Mouse (Mus musculus) midbrain, embryonic 16.5 days (tissue): Measurements from ENCODE around the gene Nrros. TPM values are rescaled to one million over a fixed set of nuclear protein-coding genes. Genes with fewer than 3 reads are reported as not detected.

Experiments used
- ATAC-seq: fragments of 200-750 bp; cut with Nextera tagmentation; 2 replicates; pipeline ENCODE4 v1.8.0; 2017; ENCODE audit warnings: moderate TSS enrichment
- H3K27ac ChIP-seq: fragments of 300-500 bp; sonication (generic); 2 replicates; pipeline ENCODE4 v1.5.1; 2014; ENCODE audit warnings: mild to moderate bottlenecking, low read length, mixed read lengths
- H3K27me3 ChIP-seq: fragments of 300-500 bp; sonication (generic); 2 replicates; pipeline ENCODE4 v1.6.1; 2014; ENCODE audit warnings: low read depth, low read length, mixed read lengths; ENCODE audit not compliant: control insufficient read depth, insufficient read depth
- H3K36me3 ChIP-seq: fragments of 300-500 bp; sonication (generic); 2 replicates; pipeline ENCODE4 v1.6.1; 2014; ENCODE audit warnings: mild to moderate bottlenecking, low read length, moderate library complexity, mixed read lengths; ENCODE audit not compliant: control insufficient read depth, insufficient read depth
- H3K4me1 ChIP-seq: fragments of 300-500 bp; sonication (generic); 2 replicates; pipeline ENCODE4 v1.6.1; 2014; ENCODE audit warnings: mild to moderate bottlenecking, low read length, mixed read lengths; ENCODE audit not compliant: control insufficient read depth, insufficient read depth
- H3K4me2 ChIP-seq: fragments of 300-500 bp; sonication (generic); 2 replicates; pipeline ENCODE4 v1.6.1; 2014; ENCODE audit warnings: mild to moderate bottlenecking, low read length, mixed read lengths
- H3K4me3 ChIP-seq: fragments of 300-500 bp; sonication (generic); 2 replicates; pipeline ENCODE4 v1.5.1; 2014; ENCODE audit warnings: low read depth, mild to moderate bottlenecking, low read length, moderate library complexity, mixed read lengths
- H3K9ac ChIP-seq: fragments of 300-500 bp; sonication (generic); 2 replicates; pipeline ENCODE4 v1.6.1; 2014; ENCODE audit warnings: low read depth, low read length, mixed read lengths
- H3K9me3 ChIP-seq: fragments of 300-500 bp; sonication (generic); replicated peaks from 2 replicates; pipeline ENCODE4 v1.6.1; 2014; ENCODE audit warnings: mild to moderate bottlenecking, low read length, mixed read lengths; ENCODE audit not compliant: control insufficient read depth, poor library complexity, severe bottlenecking
- WGBS: fragments of 180-500 bp; shearing (Covaris S2); extraction: QIAGEN DNeasy Blood & Tissue Kit; methylation state at CpG from one replicate; pipeline ENCODE4 v1.1.7; 2014; 5-methylcytosine and 5-hydroxymethylcytosine counted together
- polyA plus RNA-seq: library from polyadenylated mRNA; unstranded; fragments of >200 nt; fragmentation: Nextera tagmentation; extraction: Ambion mirVana; gene quantifications from 2 replicates; pipeline ENCODE4 v1.2.1, GENCODE M21; 2015

Gene Nrros
- polyA plus RNA-seq, 1 experiment from 2014 or later, result 6.7 TPM

DNA sequence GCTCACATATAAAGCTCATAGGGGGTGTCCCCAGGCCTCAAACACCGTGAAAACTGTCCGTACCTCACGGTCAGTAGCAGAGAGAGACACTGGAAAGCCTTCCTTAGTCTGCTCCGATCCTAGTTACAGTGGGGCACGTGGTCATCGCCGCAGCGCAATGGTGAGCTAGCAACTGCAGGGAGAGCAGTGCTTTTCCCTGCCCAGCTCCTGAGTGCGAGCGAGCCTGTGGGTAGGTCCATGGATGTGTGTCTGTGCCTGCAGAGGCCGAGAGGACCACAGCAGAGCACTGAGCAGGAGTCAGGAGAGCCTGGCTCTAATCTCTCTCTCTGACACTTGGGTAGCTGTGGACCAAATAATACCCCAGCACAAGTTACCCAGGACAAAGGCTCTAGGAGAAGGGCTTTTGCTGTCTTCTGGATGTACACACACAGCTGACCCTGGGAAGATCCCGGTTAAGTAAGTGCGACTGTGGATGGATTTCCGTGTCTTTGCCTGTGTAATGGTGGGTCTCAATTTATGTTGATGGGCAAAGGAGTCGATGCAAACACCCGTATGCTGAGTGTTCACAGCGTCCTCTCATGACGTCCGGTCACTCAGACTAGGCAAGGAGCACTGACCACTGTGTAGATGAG is 882 bp downstream of the Nrros start:
- H3K4me2 ChIP-seq, result no peak overlapping the region

DNA sequence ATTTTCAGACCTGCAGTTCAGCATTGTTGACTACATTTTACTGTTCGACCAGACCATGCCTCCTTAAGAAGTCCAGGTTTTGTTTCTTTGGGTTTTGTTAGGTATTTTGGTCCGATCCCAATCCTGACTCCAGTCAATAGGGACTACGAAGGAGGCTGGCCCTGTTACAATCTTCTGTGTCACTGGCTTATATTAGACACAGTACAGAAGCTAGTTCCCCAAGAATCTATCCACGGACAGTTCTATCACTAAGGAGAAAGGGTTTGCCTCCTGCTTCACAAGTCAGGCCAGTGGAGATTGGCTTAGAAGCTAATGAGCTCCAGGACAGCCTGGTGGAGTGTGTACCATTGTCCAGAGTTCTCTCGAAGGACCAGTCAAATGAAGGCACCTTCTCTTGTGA is 1.5 kb downstream of the Nrros start:
- H3K4me2 ChIP-seq, result no peak overlapping the region
- H3K9me3 ChIP-seq, result no peaks in the 10 kb centered on the region
- peaks cover 4% of the 10 kb centered on the region; the same call in 1 of the 2 replicates for H3K4me1 ChIP-seq
- no peak overlapping the region for H3K4me3 ChIP-seq
- H3K9ac ChIP-seq, result no peak overlapping the region
- H3K36me3 ChIP-seq, result no peaks in the 10 kb centered on the region
- peaks cover 4% of the 10 kb centered on the region; the same call in 1 of the 2 replicates for H3K27me3 ChIP-seq
- no peak overlapping the region for H3K27ac ChIP-seq
- ATAC-seq, result no peak
- 86% methylated on average over 5 of the region's 5 CpGs for WGBS

More for the DNA sequence above, 882 bp downstream of the Nrros start:
- H3K9me3 ChIP-seq, result no peaks in the 10 kb centered on the region
- H3K36me3 ChIP-seq, result no peaks in the 10 kb centered on the region
- no peak overlapping the region for H3K27ac ChIP-seq
- H3K4me1 ChIP-seq, result peaks cover 4% of the 10 kb centered on the region; the same call in 1 of the 2 replicates
- H3K4me3 ChIP-seq, result no peak overlapping the region
- ATAC-seq, result no peak
- H3K9ac ChIP-seq, result no peak overlapping the region
- H3K27me3 ChIP-seq, result peaks cover 4% of the 10 kb centered on the region; the same call in 1 of the 2 replicates
- WGBS, result 72% methylated on average over 19 of the region's 19 CpGs

DNA sequence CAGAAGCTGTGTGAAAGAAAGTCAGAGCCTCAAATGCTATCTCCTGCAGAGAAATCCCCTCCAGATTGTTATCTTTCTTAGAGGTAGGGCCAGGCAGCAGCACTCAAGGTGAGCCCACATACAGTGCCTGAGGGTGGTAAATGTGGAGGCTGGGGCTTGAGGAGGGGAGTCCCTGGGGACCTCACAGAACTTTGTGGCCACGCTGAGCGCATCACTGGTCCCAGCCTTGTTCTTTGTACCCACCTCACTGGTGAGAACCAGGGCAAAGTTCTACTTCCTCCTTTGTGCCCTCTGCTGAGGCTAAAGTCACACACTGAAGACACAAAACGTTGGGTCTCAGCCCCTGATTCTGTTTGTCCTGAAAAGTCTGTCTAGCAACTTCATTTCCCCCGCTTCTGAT is 2.0 kb downstream of the Nrros start:
- ATAC-seq, result no peak
- Histone ChIP-seq H3K4me1 (peaks cover 4% of the 10 kb centered on the region; the same call in 1 of the 2 replicates), H3K36me3 (no peaks in the 10 kb centered on the region), H3K4me3 (no peak overlapping the region), H3K27me3 (peaks cover 4% of the 10 kb centered on the region; the same call in 1 of the 2 replicates), H3K9me3 (no peaks in the 10 kb centered on the region), H3K9ac (no peak overlapping the region), H3K4me2 (no peak overlapping the region), H3K27ac (no peak overlapping the region)
- WGBS, result 75% methylated on average over 4 of the region's 4 CpGs

DNA sequence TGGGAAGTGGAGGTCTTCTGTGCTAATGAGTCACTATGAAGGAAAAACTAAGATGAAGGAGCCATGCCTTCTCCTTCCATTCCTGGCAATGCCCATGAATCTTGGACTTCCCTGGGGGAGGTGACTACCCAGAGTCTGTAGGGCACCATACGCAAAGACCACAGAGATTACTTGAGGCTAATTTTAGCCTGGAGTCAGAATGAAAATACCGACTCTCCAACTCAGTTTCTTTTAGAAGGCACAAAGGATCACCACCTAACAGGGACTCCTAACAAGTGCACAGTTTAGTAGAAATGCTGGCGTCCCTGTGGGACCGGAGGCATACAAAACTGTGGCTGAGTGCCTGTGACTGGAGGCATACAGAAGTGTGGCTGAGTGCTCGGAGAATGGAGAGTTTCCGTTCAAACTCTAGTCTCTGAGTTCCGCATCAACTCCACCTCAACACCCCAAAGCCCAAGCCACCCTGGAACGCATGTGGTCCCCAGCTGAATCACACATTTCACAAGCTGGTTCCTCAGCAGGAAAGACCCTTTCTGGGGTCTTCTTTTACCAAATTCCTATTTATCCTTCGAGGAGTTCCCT is 4.6 kb downstream of the Nrros start:
- peaks cover 4% of the 10 kb centered on the region; the same call in 1 of the 2 replicates for H3K27me3 ChIP-seq
- H3K4me1 ChIP-seq, result peaks cover 4% of the 10 kb centered on the region; the same call in 1 of the 2 replicates
- H3K9me3 ChIP-seq, result no peaks in the 10 kb centered on the region
- no peak overlapping the region for H3K27ac ChIP-seq
- H3K4me3 ChIP-seq, result no peak overlapping the region
- ATAC-seq, result no peak
- H3K36me3 ChIP-seq, result no peaks in the 10 kb centered on the region
- no peak overlapping the region for H3K4me2 ChIP-seq
- H3K9ac ChIP-seq, result no peak overlapping the region
- WGBS, result 92% methylated on average over 9 of the region's 9 CpGs

DNA sequence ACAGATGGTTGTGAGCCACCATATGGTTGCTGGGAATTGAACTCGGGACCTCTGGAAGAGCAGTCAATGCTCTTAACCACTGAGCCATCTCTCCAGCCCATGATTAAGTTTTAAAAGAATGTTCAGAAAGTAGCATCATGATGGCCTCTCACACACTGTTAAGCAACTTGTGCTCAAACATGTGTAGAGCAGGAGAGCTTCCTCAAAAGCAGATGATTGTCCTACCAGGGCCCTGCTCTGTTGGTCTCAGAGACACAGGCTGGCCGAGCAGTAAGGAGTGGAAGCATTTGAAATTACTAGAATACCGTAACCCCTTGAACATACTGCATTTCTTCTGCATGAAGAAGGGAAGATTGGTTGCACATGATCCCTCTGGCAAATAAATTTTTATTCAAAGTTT is 6.4 kb downstream of the Nrros start:
- H3K4me3 ChIP-seq, result no peak overlapping the region
- H3K36me3 ChIP-seq, result no peaks in the 10 kb centered on the region
- no peak overlapping the region for H3K9ac ChIP-seq
- 98% methylated on average over 3 of the region's 3 CpGs for WGBS
- H3K4me2 ChIP-seq, result no peak overlapping the region
- no peak overlapping the region for H3K27ac ChIP-seq
- H3K27me3 ChIP-seq, result no peaks in the 10 kb centered on the region
- H3K4me1 ChIP-seq, result no peaks in the 10 kb centered on the region
- no peaks in the 10 kb centered on the region for H3K9me3 ChIP-seq
- ATAC-seq, result no peak

DNA sequence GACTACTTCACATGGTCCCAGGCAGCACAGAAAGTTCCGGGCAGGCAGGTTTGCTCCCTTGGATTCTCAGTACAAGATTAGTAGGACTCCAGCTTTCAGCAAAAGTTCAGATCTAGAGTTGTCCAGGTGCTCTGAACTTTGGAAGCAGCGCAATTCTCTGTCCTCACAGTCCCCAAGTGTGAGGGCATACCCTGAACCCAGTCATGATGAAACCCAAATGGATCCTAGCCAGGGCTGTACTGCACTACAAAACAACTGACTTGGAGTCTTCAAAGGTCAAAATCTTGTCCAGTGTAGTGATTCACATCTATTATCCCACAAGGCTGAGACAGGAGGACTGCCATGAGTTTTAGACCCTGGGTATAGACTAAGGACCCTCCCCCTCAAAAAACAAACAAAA is 8.0 kb downstream of the Nrros start:
- Histone ChIP-seq H3K27ac (no peak overlapping the region), H3K4me2 (no peak overlapping the region), H3K27me3 (no peaks in the 10 kb centered on the region), H3K9ac (no peak overlapping the region), H3K9me3 (no peaks in the 10 kb centered on the region), H3K4me1 (no peaks in the 10 kb centered on the region), H3K36me3 (no peaks in the 10 kb centered on the region), H3K4me3 (no peak overlapping the region)
- no peak for ATAC-seq
- 74% methylated on average over 2 of the region's 2 CpGs for WGBS

DNA sequence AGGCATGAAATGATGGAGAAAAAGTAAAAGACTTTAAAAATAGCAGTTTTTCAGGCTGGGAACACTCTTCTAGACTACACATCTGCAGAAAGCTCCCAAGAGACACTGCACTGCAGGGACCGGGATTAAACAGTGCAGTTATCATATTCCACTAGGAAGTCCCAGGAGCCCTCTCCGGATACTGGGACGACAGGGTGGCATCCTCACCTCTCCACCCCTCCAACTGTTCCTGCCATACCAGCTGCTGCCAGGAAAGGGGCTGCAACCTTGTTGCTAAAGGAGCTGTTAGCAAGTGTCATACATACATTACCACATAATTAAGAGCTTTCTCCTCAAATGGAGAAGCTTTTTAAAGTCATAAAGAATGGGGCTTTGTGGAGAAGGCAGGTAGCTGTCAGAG is 8.7 kb downstream of the Nrros start:
- no peak for ATAC-seq
- no peak overlapping the region for H3K27ac ChIP-seq

DNA sequence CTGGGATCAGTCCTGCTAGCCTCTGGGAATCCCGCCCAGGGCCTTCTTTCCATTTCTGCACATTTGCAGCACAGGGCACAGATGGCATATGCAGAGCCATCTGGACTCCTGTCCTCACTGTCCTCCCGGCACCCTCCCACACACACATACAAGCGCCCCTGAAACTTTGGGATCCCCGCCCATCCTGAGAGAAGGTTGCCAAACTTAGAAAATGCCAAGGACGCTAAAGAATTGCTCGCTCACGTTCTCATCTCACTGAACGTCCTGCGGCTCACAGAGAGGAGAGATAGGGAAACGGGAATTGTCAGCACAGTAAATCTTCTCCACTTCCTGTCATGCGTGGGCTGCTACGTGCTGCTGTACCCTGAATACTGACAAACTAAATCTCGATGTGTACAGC is 11.0 kb downstream of the Nrros start:
- Histone ChIP-seq H3K4me1 (no peaks in the 10 kb centered on the region), H3K4me3 (no peak overlapping the region), H3K27ac (no peak overlapping the region), H3K9ac (no peak overlapping the region), H3K9me3 (no peaks in the 10 kb centered on the region), H3K36me3 (no peaks in the 10 kb centered on the region), H3K27me3 (no peaks in the 10 kb centered on the region), H3K4me2 (no peak overlapping the region)
- WGBS, result 80% methylated on average over 13 of the region's 13 CpGs
- no peak for ATAC-seq

More for the DNA sequence above, 8.7 kb downstream of the Nrros start:
- Histone ChIP-seq H3K4me2 (no peak overlapping the region), H3K9ac (no peak overlapping the region), H3K36me3 (no peaks in the 10 kb centered on the region), H3K4me1 (no peaks in the 10 kb centered on the region), H3K27me3 (no peaks in the 10 kb centered on the region), H3K4me3 (no peak overlapping the region), H3K9me3 (no peaks in the 10 kb centered on the region)
- 55% methylated on average over 3 of the region's 3 CpGs for WGBS

DNA sequence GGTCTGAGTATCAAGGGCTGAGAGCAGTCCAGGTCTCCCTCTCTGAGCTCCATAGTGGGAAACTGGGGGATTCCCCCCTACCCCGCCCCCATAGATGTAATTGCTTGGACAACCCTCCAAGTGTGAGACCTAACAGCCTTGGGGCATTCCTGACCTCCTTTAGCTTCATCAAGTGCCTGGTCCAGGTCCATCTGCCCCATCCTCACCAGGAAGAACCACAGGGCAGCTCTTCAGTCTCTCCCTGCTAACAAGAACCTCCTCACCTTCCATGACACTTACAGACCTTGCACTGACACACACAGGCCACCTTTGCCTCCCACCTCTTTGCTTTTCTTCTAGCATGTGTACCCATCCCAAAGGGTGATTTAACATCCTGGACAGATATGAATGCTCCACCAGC is 11.4 kb downstream of the Nrros start:
- WGBS, result 72% methylated on average over 1 of the region's 1 CpGs
- Histone ChIP-seq H3K27ac (no peak overlapping the region), H3K4me2 (no peak overlapping the region)

More for the DNA sequence above, 11.4 kb downstream of the Nrros start:
- no peak overlapping the region for H3K9ac ChIP-seq
- H3K27me3 ChIP-seq, result no peaks in the 10 kb centered on the region
- H3K9me3 ChIP-seq, result no peaks in the 10 kb centered on the region
- H3K36me3 ChIP-seq, result no peaks in the 10 kb centered on the region
- ATAC-seq, result no peak
- no peak overlapping the region for H3K4me3 ChIP-seq
- H3K4me1 ChIP-seq, result no peaks in the 10 kb centered on the region
